Mouse (Mus musculus): Measurements from ENCODE around the gene Scnn1a.
"Not testable (repeated sequence)": the region's sequence is repeated elsewhere in the genome, so short reads cannot be mapped to it uniquely, and the experiment has no call there.

Gene Scnn1a

DNA sequence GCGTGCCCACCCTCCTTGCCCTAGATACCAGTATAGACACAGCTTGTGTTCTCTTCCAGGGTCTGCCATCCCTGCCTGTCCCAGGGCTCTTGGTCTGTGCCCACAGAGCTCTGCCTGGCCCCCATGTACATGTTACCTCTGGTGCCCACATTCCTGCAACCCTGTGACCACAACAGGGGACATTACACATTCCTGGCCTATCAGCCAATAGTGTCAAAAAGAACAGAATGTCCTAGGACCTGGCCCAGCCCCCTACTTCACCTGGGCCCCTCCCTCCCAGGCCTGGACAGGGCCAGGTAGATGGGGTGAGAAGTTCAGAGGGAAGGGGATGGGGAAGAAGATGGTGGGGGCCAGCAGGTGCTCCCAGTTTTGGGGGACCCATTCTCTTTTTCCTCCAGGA is at the start of gene Scnn1a:
Scnn1a (plus strand) TSS at position 337 of the 400 bp plus-strand sequence.
- no peak for DNase-seq (ENCODE audit: low spot score in 2 of 2)

DNA sequence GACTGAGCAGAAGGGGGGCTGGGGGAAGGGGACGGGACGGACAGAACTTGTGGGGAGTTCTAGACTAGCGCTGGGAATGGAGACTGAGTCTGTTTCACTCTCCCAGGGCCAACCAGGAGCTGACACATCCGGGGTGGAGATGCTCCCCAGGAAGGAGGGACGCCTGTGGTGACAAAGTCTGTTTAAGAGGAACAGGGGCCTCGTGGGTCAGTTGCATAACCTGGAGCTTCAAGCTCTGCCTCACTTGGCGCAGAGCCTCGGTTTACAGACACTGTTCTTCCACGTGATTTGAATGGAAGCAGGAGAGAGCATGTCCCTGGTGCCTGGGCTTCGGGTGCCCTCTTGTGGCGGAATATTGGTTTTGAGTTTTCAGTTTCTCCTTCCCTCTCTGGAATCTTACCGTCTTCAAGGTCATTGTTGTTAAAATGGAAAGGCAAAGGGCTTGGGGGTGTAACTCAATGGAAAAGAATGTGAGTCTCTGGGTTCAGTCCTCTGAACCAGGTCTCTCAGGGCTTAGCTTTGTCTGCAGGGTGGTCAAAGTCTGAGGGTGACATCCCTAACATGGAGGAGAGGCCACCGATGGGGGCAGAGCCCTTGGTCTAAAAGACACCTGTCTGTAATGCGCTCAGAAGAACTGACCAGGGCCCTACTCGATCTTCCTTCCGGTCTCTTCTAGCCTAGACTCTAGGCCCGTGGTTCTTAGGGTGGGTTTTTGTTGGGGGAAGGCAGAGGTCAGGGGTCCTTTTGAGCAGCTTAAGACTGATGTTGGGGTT is 48.8 kb upstream of the Scnn1a start:
- peak; percentile 65 to 88 for DNase-seq (ENCODE audit: low spot score in 2 of 2)

DNA sequence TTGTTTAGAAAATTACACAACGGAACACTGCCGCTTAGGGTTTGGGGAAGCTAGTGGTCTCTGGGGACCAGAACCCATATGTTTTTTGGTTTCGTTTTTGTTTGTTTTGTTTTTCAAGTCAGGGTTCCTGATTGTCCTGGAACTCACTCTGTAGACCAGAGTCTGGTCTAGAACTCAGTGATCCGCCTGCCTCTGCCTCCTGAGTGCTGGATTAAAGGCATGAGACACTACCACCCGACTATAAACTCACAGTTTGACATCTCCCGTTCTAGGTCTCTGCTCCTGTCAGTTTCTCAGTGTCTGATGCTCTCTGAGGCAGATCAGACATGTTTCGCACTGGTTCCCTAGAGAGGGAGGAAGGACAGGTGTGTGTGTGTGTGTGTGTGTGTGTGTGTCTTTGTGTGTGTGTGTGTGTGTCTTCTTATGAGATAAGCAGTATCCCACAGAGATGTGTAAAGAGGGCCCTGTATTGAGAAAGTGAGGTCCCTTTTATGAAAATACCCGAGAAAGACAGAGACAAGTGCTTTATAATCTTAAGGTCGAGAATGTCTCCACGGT is 48.2 kb upstream of the Scnn1a start:
- DNase-seq (ENCODE audit: low spot score in 2 of 2) = peak in 1 of 2 experiments; percentile 32

DNA sequence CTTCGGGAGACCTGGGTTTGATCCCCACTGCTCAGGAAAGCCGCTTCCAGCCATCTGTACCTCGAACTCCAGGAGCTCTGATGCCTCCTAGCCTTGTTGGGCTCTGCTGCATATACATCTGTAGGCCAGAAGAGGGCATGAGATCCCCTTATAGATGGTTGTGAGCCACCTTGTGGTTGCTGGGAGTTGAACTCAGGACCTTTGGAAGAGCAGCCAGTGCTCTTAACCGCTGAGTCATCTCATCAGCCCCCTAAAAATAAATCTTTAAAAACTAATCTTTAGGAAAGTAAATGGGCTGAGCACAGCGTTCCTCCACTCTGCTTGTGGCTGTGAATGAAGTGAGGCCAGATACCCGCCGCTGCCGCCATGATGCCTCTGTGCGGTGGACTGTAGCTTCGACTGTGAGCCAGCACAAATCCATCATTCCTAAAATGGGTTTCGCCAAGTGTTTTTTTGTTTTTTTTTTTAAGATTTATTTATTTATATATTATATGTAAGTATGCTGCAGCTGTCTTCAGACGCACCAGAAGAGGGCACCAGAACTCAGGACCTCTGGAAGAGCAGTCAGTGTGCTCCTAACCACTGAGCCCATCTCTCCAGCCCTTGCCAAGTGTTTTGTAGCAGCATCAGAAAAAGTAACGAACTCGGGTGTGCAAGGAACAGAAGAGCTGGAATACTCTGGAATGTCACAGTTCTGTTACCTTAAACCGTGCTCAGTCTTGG is 45.5 kb upstream of the Scnn1a start:
- DNase-seq (ENCODE audit: low spot score in 2 of 2) = peak in 1 of 2 experiments; percentile 50

DNA sequence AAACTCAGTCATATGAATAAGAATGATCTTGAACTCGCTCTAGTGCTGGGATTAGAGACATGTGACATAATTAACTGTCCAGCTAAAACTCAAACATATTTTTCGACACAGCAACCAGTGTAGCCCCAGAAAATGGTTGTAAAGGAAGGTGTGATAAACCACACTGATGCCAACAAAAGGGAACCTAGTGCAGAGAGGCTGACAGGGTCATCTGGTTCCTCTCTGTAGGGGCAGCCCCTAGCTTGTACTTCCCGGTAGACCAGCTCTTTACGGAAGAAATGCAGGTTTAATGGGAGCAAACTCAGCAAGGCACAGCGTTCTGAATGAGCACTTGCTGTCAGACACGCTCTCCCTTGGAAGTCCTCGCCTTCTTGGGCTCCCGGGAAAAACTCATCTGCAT is 40.7 kb upstream of the Scnn1a start:
- DNase-seq (ENCODE audit: low spot score in 2 of 2) = no peak

DNA sequence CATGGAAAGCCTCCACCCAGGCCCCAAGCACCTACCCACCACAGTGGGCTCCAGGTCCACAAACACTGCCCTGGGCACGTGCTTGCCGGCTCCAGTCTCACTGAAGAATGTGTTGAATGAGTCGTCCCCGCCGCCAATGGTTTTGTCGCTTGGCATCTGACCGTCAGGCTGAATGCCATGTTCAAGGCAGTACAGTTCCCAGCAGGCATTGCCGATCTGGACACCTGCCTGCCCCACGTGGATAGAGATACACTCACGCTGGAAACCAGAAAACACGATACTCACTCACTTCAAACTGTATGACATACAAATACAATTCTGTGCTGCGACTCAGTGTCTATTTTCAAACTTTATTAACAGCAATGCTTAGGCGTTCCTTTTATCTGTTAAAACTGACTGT is 37.7 kb upstream of the Scnn1a start:
- not testable (repeated sequence) for DNase-seq (ENCODE audit: low spot score in 2 of 2)

DNA sequence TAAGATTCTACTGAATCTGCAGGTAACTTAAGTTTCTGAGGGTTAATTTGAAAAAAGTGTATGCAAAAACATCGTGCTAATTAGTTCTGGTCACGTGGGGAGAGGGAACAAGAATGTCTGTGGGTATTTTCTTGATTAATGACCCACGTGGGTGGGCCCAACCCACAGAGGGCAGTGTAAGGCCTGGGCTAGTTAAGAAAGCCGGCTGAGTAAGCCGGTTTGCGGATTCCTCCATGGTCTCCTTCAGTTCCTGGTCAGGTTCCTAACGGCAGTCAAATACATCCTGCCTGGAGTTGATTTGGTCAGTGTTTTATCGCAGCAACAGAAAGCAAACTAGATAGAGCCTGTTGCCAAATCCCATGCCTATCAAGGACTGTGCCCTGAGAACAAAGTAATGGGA is 36.2 kb upstream of the Scnn1a start:
- no peak for DNase-seq (ENCODE audit: low spot score in 2 of 2)

DNA sequence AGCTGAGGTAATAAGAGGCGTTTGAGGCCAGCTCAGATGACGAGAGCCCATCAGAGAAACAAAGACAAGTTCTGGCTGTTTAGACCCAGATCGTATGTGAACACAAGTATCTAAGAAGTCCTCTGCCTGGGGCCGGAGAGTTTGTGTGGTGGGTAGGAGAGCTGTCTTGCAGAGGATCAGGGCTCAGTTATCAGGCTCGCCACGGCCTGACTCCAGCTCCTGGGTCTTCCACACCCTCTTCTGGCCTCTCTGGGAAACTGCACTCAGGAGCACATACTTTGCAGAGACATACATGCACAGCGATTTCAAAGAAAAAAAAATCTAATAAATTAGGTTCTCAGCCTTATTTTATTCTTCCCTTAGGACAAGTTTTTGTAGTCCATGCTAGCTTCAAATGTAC is 35.7 kb upstream of the Scnn1a start:
- DNase-seq (ENCODE audit: low spot score in 2 of 2) = no peak

DNA sequence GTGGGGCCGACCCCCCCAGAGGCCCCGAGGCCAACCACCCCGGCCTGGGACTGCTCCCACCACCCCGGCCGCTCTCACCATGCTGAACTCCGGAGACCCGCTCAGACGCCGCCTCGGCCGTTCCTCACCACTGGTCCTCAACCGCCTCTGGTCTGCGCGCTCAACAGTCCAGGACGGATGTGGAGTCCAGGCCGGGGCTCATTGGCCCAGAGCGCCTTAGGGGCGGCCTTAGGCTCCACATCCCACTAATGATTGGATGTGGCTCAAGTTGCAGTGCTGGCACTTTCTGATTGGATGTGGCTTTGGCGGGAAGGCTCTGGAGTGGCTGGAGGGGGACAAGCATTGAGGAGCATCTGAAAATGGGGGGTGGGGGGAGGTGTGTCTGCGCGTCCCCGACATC is 34.6 kb upstream of the Scnn1a start, which contains the start of gene Tuba3a:
Tuba3a (minus strand) TSS at position 153 of the 400 bp plus-strand sequence.
- no peak for DNase-seq (ENCODE audit: low spot score in 2 of 2)

DNA sequence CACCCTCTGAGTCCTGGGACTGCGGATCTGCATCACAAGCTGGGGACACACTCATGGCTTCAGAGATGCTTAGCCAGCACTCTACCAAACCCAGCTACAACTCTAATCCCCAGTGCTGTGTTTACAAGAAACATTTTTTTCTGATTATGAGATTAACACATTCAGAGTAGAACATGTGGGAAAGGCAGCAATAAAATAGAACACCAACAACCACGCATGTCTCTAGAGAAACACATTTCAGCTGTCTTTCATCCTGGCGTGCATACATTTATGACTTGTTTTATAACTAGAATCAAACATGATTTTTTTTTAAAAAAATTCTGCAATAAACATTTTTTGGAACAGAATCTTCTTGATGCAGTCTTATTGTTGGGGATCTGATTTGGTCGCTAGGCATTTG is 33.5 kb upstream of the Scnn1a start:
- no peak for DNase-seq (ENCODE audit: low spot score in 2 of 2)

DNA sequence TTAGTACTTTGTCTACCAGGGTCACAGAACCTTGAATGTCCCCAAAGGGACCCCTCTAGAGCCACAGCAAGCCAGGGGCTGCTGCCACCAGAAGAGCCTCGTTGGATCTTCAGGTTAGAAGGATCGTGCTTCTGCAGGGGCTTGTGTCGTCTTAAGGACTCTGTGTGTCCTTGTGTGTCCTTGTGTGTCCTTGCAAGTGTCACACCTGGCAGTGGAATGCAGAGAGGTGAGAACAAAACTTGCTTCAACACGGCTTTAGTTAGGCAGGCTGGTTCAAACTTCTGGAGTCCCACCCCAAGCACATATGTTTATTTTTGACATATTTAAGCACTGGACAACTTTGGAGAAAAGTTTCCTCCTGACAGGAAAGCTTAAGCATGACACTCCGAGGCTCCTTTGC is 31.7 kb upstream of the Scnn1a start:
- no peak for DNase-seq (ENCODE audit: low spot score in 2 of 2)

DNA sequence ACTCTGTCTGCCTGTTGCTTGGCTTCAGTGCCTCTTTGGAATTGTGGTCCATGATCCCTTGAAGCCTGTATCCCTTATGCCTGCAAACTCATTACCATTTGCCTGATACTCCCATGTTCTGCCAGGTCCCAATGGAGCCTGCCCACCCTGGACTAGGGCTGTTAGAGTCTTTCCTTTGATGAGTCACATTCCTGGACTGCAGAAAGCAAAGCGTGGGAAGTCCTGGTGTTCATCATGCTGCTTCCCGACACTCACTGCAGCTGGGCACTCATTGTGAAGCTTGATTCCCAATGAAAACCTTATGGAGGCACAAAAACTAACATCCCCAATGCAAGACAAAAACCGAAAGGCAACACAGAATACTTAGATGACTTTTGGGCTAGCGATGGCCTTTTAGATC is 29.1 kb upstream of the Scnn1a start:
- no peak for DNase-seq (ENCODE audit: low spot score in 2 of 2)

DNA sequence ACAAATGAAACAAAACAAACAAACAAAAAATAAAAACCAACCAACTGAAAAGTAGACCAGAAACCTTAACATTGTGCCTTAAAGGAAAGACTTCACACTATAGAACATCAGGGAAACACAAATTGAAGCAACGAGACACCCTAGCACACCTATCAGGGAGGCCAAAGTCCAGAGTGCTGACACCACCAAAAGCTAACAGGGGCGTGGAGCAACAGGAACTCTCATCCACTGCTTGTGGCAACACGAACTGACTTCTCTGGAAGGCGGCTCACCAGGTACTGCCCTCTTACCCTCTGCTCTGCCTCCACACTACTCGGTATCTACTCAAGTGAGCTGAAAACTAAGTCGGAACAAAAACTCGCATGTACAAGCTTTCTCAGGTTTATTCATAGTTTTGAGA is 28.2 kb upstream of the Scnn1a start:
- no peak for DNase-seq (ENCODE audit: low spot score in 2 of 2)

DNA sequence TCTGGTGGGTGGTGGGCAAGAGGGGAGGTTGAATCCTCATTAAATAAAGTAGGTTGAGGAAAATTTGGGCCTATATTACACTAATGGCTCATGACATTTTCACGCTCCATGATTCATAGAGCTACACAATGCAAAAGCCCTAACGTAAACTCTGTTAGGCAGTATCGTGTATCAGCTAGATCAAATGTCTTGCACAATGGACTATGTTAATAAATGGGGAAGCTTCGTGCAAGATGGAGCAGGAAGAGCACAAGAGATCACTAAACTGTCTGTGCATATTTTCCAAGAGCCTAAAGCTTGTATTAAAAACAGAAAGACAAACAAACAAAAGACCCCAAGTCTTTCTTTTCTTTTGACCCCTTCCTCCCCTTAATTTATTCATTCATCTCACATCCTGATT is 26.4 kb upstream of the Scnn1a start:
- DNase-seq (ENCODE audit: low spot score in 2 of 2) = no peak

DNA sequence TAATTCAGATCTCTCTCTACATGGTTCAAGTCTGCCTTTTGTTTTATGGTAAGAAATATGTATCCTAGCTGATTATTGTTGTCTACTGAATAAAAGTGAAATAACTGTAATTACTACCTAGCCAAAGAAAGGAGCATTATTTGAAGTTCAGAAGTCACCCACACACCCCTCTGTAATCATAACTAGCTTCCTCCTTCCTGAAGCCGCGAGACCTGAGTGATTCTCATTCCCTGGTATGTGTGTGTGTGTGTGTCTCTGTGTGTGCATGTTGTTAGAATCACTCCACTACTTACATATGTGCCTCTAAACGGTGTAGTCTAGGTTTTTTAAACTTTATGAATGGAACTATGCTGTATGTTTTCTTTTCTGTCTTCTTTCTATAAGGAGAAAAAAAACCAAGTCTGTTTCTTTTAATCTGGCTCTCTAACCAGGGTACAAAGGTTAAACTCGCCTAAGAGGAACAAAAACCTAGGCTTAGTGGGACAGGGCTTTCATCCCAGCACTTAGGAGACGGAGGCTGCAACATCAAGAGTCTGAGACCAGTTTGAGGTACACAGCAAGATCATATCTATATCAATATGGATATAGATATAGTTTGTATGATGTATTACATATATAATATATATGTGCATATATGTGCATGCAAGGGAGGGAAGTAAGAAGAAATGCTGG is 23.2 kb upstream of the Scnn1a start:
- DNase-seq (ENCODE audit: low spot score in 2 of 2) = no peak

DNA sequence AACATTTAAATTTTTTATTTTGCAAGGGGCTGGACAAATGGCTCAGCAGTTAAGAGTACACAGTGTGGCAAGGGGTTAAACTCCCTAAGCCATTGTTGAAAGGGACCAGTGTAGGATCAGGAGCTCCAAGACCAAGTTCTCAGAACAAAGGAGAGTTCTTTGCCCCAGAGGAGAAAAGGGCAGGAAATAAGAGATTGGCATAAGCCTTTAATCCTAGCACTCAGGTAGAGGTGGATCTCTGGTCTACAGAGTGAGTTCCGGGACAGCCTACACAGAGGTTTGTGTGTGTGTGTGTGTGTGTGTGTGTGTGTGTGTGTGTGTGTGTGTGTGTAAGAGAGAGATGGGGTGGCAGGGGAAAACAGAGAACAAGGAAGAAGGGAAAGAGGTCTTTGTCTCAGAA is 19.5 kb upstream of the Scnn1a start:
- no peak for DNase-seq (ENCODE audit: low spot score in 2 of 2)

DNA sequence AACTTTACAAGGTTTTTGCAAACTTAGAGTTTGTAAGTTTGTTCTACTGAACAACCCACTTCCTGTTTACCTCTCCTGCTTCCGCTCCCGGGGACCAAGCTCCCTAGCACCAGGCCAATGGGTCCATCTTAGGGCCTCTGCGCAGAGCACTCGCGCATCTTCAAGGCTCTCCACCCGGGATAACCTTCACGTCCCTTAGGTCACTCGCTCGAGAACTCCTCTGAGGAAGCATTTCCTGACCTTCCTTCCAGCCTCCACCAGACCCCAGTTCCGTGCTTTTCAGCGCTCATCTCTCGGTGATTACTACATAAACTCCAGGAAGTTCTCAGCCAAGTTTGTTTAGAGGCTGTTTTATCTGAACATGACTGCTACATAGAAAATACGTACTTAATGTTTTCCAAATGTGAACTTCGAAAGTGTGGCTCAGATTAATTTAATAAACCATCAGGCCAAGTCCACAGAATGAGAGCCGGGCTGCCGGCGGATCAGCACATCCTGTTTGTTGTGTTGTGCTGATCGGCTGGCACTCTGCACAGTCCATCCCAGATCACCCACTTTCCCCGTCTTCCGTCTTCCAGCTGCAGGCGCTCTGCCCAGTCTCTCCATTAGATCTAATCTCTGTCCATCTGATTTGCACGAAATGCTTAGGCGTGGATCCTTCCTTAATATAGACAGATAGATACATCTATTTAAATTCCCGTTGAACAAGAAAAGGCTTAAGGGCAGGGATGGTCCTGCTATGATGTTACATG is 18.1 kb upstream of the Scnn1a start:
- no peak for DNase-seq (ENCODE audit: low spot score in 2 of 2)

DNA sequence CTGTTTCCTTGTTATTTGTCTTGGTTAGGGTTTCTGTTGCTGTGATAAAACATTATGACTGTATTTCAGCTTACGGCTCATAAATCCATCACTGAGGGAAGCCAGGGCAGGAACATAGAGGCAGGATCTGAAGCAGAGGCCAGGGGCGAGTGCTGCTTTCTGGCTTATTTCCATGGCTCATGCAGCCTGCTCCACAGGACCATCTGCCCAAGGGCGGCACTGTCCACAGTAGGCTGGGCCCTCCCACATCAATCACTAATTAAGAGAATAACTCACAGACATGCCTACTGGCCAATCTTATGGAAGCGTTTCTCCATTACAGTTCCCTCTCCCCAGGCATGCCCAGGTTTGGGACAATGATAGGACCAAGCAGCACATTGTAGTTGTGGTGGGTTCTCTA is 17.2 kb upstream of the Scnn1a start:
- no peak for DNase-seq (ENCODE audit: low spot score in 2 of 2)

DNA sequence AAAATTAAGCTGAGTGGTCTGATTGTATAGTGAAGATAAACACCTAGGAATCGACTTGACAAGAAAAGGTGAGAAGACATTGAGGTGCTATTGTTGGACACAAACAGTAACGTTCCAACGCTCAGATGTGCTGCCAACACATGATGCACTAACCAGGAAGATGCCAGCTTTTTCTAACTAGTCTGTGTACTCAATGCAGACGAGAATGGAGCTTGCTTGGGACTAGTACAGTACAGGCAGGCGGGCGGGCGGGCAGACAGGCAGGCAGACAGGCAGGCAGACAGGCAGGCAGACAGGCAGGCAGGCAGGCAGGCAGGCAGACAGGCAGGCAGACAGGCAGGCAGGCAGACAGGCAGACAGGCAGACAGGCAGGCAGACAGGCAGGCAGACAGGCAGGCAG is 16.1 kb upstream of the Scnn1a start:
- not testable (repeated sequence) for DNase-seq (ENCODE audit: low spot score in 2 of 2)

DNA sequence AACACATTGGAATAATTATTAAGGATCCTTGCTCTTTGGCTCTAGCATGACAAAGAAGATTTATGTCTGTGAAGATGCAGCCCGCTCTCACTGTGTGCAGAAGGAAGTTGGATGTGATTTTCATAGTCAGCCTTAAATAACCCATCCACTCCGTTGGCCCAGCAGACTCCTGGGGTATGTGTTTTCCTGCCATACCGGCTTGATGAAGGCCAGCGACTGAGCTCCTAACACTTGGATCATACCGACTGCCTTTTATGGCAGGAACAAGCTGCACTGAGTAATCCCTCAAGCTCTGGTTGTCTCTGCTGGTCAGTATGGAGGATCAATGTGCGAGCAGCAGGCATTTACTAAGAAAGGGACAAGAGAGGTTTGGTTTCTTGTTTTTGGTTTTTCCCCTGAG is 15.0 kb upstream of the Scnn1a start:
- no peak for DNase-seq (ENCODE audit: low spot score in 2 of 2)

DNA sequence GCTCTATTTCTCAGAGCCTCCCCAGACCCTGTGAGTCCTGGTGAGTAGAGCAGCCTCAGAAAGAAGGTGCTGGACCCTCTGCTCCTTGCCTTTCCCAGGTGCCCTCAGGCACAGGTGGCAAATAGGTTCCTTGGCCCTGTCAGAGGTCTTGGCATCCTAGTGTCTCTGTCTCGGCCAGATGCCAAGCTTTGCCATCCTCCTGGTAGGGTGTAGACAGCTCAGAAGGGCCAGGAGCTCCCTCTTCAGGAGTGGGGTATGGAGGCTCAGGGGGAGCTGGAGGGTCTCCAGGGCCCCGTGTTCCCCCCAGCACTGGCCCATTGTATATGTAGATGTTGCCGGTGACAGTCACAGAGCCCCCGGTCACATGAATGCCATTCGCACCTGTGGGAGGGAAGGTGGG is 13.4 kb upstream of the Scnn1a start:
- no peak for DNase-seq (ENCODE audit: low spot score in 2 of 2)

DNA sequence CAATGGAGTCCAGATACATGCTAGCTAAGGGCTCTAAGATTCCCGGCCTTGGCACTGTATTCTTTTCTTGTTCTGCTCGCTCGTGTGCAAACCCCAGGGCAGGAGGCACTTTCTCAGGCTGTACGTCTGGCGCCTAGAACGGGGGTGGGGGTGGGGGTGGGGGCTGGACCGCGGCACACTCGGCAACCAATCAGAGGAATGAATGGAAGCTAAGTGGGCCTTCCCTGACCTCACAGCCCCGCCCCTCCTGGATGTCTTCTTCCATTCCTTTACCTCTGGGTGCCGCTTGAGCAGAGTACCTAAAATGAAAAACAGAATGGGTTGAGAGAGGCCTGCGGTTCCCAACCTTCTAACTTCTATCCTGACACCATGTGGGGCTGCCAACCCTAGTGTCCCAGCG is 11.5 kb upstream of the Scnn1a start:
- no peak for DNase-seq (ENCODE audit: low spot score in 2 of 2)
